Mouse (Mus musculus): Measurements from ENCODE around the gene Irx3. TPM values are rescaled to one million over a fixed set of nuclear protein-coding genes. Genes with fewer than 3 reads are reported as not detected.

Irx3 gene
- 27.2 and 27.3 TPM in 2 replicates for total RNA-seq (2014; rRNA removed)
- 10.6 and 13.4 TPM in 2 replicates for polyA plus RNA-seq (2015; fragmentation: Nextera tagmentation; extraction: Ambion mirVana)

DNA sequence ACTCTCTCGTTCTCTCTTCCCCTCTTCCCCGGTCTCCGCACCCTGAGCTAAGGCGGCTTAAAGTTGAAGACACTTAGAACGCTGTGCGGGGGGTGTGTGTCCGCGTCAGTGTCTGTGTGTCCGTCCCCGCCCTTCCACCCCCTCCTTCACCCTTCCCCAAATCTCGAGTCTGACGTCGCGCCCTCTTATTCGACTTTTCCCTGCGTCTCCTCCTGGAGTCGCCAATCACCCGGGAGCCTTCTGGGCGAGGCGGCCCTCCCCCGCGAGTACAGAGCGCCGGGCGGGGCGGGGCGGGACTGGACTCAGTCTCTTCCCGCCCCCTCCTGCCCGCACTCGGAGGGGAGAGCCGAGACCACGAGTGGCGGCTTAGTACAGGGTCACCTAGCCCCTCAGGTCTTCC, at the start of gene Irx3:
Gene Irx3 (minus strand): TSS at position 229 of the 400 bp plus-strand sequence.
- ATAC-seq (ENCODE audit: low FRiP score) (peak; percentile 66), DNase-seq (ENCODE audit: low spot score) (peak; percentile 81)
- 0 out of 2 replicates have a peak, but pooled peaks cover 10% of the 10 kb centered on the region for H3K4me1 ChIP-seq (ENCODE audit: insufficient read depth, low read length)
- H3K27me3 ChIP-seq (ENCODE audit: insufficient read depth, low read length), result peaks cover 18% of the 10 kb centered on the region; the same call in 1 of the 2 replicates
- peak within 1 kb of the TSS; percentile 55 for H3K4me3 ChIP-seq (ENCODE audit: low read depth, low read length)
- peak within 1 kb of the TSS; percentile 74 for H3K4me2 ChIP-seq (ENCODE audit: low read depth, low read length, poor library complexity, severe bottlenecking)
- H3K27ac ChIP-seq (ENCODE audit: low read depth, low read length), result peak within 1 kb of the TSS; percentile 68
- H3K9me3 ChIP-seq (ENCODE audit: low read length), result no peaks in the 10 kb centered on the region
- H3K9ac ChIP-seq (replicated peaks; ENCODE audit: low read length, poor library complexity, severe bottlenecking), result peak within 1 kb of the TSS; percentile 65
- no peak for TF ChIP-seq CTCF (IDR thresholded peaks at IDR 0.05)
- under 1% methylated on average over 30 of the region's 33 CpGs for WGBS
- no peaks in the 10 kb centered on the region for H3K36me3 ChIP-seq (ENCODE audit: insufficient read depth, low read length)

GRCm38 (mm10) chr8:91851359-91851758, 49.5 kb upstream of the Irx3 start:
- H3K4me3 ChIP-seq (ENCODE audit: low read depth, low read length), result no peak overlapping the region
- H3K27me3 ChIP-seq (ENCODE audit: insufficient read depth, low read length), result no peaks in the 10 kb centered on the region
- TF ChIP-seq CTCF (IDR thresholded peaks at IDR 0.05), result no peak
- WGBS, result 81% methylated on average over 10 of the region's 10 CpGs
- H3K4me1 ChIP-seq (ENCODE audit: insufficient read depth, low read length), result 0 out of 2 replicates have a peak, but pooled peaks cover 4% of the 10 kb centered on the region
- H3K9me3 ChIP-seq (ENCODE audit: low read length), result no peaks in the 10 kb centered on the region
- no peak overlapping the region for H3K27ac ChIP-seq (ENCODE audit: low read depth, low read length)
- no peak overlapping the region for H3K4me2 ChIP-seq (ENCODE audit: low read depth, low read length, poor library complexity, severe bottlenecking)
- H3K9ac ChIP-seq (replicated peaks; ENCODE audit: low read length, poor library complexity, severe bottlenecking), result no peak overlapping the region
- no peaks in the 10 kb centered on the region for H3K36me3 ChIP-seq (ENCODE audit: insufficient read depth, low read length)
- ATAC-seq (ENCODE audit: low FRiP score), result no peak
- no peak for DNase-seq (ENCODE audit: low spot score)

DNA sequence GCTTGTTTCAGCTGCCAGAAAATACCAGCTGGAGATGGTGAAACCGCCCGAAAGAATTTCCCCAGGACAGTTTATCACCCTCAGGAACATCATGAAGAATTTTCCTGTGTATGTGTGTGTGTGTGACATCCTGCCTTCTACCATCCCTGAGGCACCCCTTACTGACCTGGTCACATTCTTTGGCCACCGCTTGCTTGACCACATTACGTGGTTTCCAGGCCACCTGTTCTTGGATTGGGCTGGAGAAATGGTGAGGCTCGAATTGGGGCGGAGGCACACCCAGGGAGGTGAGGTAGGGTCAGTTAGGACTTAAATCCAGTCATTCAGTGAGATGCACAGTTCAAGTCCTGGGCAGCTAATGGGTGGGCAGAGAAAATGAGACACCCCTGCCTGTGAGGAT, 48.1 kb upstream of the Irx3 start:
- Histone ChIP-seq H3K27me3 (ENCODE audit: insufficient read depth, low read length) (no peaks in the 10 kb centered on the region), H3K36me3 (ENCODE audit: insufficient read depth, low read length) (no peaks in the 10 kb centered on the region), H3K4me3 (ENCODE audit: low read depth, low read length) (no peak overlapping the region), H3K9ac (replicated peaks; ENCODE audit: low read length, poor library complexity, severe bottlenecking) (no peak overlapping the region), H3K4me1 (ENCODE audit: insufficient read depth, low read length) (0 out of 2 replicates have a peak, but pooled peaks cover 4% of the 10 kb centered on the region), H3K9me3 (ENCODE audit: low read length) (no peaks in the 10 kb centered on the region), H3K4me2 (ENCODE audit: low read depth, low read length, poor library complexity, severe bottlenecking) (no peak overlapping the region), H3K27ac (ENCODE audit: low read depth, low read length) (no peak overlapping the region)
- 94% methylated on average over 6 of the region's 6 CpGs for WGBS
- TF ChIP-seq CTCF (IDR thresholded peaks at IDR 0.05), result no peak
- no peak for ATAC-seq (ENCODE audit: low FRiP score)
- DNase-seq (ENCODE audit: low spot score), result no peak

DNA sequence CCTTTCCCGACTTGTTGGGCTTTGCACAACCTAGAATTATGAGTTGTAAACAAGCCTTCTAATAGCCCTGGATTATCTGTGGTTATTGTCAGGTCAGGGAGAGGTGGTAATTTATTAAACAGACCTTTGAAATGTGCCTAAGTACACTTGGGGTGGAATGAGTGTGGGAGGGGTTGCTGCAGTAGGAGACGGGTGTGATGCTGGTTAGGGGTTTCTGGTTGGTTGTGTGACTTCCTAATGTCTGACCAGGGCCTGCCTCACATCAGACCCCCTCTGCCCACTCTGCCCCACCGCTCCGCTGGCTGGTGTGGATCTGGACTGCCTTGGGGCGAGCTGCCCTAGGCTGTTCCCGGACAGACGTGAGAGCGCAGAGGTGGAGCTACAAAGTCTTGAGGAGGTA, 47.7 kb upstream of the Irx3 start:
- Histone ChIP-seq H3K4me3 (ENCODE audit: low read depth, low read length) (no peak overlapping the region), H3K27ac (ENCODE audit: low read depth, low read length) (no peak overlapping the region), H3K36me3 (ENCODE audit: insufficient read depth, low read length) (no peaks in the 10 kb centered on the region), H3K9me3 (ENCODE audit: low read length) (no peaks in the 10 kb centered on the region), H3K9ac (replicated peaks; ENCODE audit: low read length, poor library complexity, severe bottlenecking) (no peak overlapping the region), H3K27me3 (ENCODE audit: insufficient read depth, low read length) (no peaks in the 10 kb centered on the region), H3K4me2 (ENCODE audit: low read depth, low read length, poor library complexity, severe bottlenecking) (no peak overlapping the region), H3K4me1 (ENCODE audit: insufficient read depth, low read length) (0 out of 2 replicates have a peak, but pooled peaks cover 4% of the 10 kb centered on the region)
- DNase-seq (ENCODE audit: low spot score) (no peak), ATAC-seq (ENCODE audit: low FRiP score) (no peak)
- 89% methylated on average over 8 of the region's 8 CpGs for WGBS
- no peak for TF ChIP-seq CTCF (IDR thresholded peaks at IDR 0.05)

- H3K4me3 ChIP-seq (ENCODE audit: low read depth, low read length), result no peak overlapping the region
- H3K27me3 ChIP-seq (ENCODE audit: insufficient read depth, low read length), result no peaks in the 10 kb centered on the region
- H3K4me1 ChIP-seq (ENCODE audit: insufficient read depth, low read length), result no peaks in the 10 kb centered on the region
- H3K36me3 ChIP-seq (ENCODE audit: insufficient read depth, low read length), result no peaks in the 10 kb centered on the region
- no peak for DNase-seq (ENCODE audit: low spot score)
- no peak for ATAC-seq (ENCODE audit: low FRiP score)
- no peaks in the 10 kb centered on the region for H3K9me3 ChIP-seq (ENCODE audit: low read length)
- H3K9ac ChIP-seq (replicated peaks; ENCODE audit: low read length, poor library complexity, severe bottlenecking), result no peak overlapping the region
- H3K27ac ChIP-seq (ENCODE audit: low read depth, low read length), result no peak overlapping the region
- WGBS, result 85% methylated on average over 3 of the region's 3 CpGs
- no peak for TF ChIP-seq CTCF (IDR thresholded peaks at IDR 0.05)
- no peak overlapping the region for H3K4me2 ChIP-seq (ENCODE audit: low read depth, low read length, poor library complexity, severe bottlenecking)
Measured at GRCm38 (mm10) chr8:91845641-91846040, 43.8 kb upstream of the Irx3 start.

- H3K27me3 ChIP-seq (ENCODE audit: insufficient read depth, low read length), result no peaks in the 10 kb centered on the region
- DNase-seq (ENCODE audit: low spot score), result no peak
- no peak overlapping the region for H3K9ac ChIP-seq (replicated peaks; ENCODE audit: low read length, poor library complexity, severe bottlenecking)
- ATAC-seq (ENCODE audit: low FRiP score), result no peak
- H3K4me3 ChIP-seq (ENCODE audit: low read depth, low read length), result no peak overlapping the region
- H3K27ac ChIP-seq (ENCODE audit: low read depth, low read length), result no peak overlapping the region
- no peaks in the 10 kb centered on the region for H3K36me3 ChIP-seq (ENCODE audit: insufficient read depth, low read length)
- WGBS, result 47% methylated on average over 1 of the region's 1 CpGs
- H3K4me1 ChIP-seq (ENCODE audit: insufficient read depth, low read length), result no peaks in the 10 kb centered on the region
- H3K4me2 ChIP-seq (ENCODE audit: low read depth, low read length, poor library complexity, severe bottlenecking), result no peak overlapping the region
- H3K9me3 ChIP-seq (ENCODE audit: low read length), result no peaks in the 10 kb centered on the region
- TF ChIP-seq CTCF (IDR thresholded peaks at IDR 0.05), result no peak
Measured at GRCm38 (mm10) chr8:91837131-91837530, 35.3 kb upstream of the Irx3 start.
